Mouse (Mus musculus) 416B (cell line): Measurements from ENCODE around the gene Ubash3b.

Experiments used
- DNase-seq: peaks from one replicate; pipeline ENCODE4 v3.0.0; 2011; ENCODE audit warnings: low read depth

Ubash3b gene

DNA sequence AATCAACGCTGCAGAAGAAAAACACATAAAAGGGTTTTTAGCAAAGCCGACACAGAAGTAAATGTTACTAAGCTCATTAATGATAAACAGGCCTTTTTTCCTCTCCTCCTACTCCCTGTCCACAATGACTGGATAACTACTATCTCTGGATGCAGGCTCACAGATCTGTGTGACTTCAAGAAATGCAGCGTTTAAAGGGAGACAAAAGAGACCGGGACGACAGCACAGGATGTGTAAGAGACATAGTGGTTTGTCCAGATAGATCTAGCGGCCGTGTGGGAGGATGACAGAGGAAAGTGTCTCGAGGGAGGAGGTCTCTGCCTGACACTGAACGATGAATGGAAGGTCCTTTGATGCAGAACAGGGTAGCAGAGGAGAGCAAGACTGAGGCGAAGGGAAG, 5.4 kb upstream of the Ubash3b start:
- DNase-seq = no peak

DNA sequence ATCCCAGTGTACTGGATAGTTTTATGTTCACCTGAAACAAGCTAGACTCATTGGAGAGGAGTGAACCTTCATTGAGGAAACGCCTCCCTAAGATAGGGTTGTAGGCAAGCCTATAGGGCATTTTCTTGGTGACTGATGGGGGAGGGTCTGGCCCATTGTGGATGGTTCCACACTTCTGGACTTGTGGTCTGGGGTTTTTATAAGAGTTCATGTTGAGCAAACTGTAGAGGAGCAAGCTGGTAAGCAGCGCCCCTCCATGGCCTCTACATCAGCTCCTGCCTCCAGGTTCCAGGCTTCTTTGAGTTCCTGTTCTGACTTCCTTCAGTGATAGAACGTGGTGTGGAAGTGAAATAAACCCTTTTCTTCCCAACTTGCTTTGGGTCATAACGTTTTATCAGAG, 866 bp upstream of the Ubash3b start:
- DNase-seq = no peak

DNA sequence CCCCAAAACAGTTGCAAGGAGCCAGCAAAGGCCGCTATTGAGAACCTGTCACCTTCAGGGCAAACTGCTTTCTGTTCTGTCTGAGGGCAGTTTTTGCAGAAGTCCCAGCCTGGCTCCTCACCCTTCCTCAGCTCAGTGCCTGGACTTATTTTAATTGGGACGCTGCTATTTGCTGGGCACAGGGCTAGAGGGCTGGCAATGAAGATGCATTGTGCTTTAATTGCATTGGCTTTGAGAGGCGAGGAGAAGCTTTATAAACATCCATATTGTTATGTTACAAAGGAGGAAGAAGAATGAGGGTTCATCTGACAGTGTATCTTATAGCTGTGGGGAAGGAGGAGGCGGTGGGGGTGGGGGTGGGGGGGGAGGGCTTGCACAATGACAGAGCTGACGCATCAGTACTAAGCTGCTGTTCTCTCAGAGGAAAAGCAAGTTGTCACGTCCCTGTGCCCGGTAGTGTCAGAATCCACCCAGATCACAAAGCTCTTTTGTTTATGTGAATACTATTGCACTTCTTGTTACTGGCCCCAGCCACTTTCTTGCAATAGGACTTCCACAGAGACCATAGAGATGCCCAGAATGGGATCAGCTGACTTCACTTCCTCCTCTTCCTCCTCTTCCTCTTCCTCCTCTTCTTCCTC, 841 bp downstream of the Ubash3b start:
- DNase-seq = peak; percentile 58

DNA sequence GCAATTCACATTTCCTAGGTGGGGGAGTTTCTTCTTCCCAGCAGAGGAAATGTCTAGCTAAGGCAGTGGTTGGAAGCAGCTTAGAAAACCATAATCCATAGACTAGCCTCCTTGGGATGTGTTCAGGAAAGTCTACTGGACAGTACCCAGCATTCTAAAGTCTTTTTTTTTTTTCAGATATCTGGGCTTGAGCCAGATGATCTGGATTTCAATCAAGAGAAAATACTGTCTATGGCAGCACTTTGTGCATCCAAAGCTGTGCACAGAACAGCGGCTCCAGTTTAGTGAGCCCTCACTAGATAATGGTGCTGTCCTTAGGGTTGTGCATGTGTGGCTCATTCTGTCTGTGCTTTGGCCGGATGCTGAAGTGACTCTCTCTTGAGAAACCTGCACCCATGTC, 2.3 kb downstream of the Ubash3b start:
- DNase-seq = no peak

DNA sequence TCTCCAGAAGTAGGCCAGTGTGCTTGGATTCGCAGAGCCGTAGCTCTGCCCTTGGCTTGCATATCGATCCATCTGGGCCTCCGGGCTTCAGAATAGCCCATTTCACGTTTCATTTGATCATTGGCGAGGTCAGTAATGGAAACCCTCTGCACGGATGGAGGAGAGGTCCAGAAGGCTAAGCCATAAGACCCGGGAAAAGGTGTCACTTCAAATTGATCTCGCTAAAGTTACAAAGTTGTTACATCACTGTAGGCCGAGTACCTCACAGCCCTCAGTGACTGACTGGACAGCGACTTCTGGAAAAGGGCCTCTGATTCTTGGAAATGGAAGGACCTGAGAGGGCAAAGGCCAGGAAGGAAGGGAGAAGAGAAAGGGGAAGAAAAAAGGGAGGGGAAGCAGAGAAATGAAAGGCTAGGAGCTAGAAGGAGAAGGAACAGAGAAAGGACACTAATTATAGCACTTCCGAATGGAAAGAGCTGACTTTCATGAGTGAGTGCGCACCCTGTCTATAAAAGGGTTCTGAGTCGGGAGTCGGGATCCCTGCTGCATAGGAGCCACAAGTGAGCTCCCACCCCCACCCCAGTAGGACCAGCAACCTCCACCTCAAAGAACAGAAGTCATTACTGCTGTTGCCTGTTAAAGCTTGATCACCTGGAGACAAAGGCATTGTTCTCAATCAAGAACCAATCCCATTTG, 3.5 kb downstream of the Ubash3b start:
- DNase-seq = no peak

DNA sequence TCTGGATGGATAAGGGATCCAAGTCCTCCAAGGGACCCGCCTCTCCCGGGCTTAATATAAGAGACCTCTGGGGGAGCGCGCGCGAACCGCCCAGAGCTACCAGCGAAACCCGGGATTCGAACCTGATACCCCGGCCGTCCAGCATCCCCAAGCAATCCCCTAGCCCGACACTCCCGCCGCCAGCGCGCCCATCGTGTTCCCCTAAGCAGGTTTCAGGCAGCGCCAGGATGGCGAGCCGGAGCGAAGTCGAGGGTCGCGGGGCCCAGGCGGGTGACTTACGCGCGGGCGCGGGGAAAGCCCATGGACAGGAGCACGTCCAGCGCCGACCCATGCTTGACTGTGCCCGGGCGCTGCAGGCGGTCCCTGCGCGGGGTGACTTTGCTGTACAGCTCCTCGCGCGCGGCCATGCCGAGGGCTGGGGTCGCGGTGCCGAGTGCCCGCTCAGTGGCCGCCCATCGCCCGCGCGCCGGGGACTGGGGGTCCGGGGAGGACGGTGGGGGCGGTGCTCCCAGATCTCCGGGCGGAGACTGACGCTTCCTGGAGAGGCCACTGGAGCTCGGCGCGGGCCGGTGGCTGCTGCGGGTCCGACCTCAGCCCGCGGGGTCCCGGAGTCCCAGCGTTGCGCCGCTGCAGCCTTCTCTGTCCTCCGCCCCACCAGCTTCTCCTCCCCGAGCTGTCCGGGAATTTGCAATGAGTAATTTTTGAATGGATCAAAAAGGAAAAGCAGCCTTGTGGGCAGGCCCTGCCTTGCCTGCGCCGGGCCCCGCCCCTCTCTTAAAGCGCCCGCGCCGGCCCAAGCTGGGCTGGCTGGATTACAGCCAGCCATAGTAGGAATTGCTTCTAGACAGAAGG, 4.3 kb downstream of the Ubash3b start:
- DNase-seq = peak; percentile 81

DNA sequence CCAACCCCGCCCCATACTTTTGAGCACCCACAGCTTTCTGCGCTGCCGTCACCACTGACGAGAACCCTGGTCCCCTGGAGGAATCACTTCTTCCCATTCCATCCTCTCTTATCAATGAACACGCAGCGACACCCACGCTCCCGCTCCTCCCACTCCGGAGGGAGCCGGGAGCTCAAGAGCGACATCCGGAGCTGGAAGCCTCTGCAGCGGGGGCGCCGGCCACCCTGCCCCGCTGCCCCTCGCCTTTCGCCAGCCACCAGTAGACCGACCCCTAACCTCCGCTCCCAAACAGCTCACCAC, 4.8 kb downstream of the Ubash3b start:
- DNase-seq = no peak

DNA sequence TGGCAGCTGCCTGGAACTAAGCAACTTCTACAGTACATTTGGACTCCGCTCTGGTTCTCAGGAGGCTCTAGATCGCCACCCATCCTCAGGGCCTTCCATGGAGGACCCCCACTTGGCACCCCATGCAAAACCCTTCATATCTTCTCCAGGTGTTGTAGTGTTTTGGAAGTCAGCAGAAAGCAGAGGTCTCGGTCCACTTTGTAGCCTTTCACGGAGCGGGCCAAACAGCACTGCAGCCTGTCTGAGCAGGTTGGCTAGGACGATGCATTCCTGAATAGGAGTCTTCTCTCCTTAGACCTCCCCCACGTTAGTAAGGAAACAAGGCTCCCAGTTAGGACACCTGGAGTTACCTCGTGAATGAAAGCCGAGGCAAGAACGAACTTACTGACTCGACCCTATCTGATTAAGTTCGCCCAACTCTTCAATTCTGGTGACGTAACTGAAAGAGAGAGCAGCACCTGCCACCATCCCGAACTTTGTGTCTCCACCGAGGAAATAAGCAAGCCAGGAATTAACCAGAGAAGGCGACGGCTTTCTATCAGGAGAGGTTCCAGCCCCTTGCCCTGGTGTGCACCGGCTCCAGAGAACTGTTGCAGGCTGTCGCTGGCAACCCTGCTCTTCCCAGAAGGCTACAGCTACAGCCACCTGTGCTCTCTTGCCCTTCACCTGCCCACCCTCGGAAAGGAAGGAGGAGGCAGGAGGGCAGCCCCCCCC, 5.3 kb downstream of the Ubash3b start:
- DNase-seq = no peak

DNA sequence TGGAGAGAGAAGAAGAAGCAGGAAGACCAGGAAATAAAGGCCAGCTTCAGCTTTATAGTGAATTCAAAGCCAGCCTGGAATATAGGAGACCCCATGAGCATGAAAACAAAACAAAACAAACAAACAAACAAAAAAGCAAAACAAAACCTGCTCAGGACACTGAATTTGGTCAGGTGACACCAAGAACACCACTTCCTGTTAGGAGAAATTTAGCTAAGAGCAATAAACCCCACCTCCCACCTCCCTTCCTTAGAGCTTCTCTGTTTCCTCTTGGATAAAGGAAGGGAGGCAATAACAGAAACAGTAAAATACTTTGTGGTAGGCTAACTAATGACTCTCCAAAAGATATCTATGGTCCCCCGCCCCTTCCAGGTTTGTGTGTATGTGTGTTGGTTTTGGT, 7.5 kb downstream of the Ubash3b start:
- DNase-seq = peak; percentile 47

DNA sequence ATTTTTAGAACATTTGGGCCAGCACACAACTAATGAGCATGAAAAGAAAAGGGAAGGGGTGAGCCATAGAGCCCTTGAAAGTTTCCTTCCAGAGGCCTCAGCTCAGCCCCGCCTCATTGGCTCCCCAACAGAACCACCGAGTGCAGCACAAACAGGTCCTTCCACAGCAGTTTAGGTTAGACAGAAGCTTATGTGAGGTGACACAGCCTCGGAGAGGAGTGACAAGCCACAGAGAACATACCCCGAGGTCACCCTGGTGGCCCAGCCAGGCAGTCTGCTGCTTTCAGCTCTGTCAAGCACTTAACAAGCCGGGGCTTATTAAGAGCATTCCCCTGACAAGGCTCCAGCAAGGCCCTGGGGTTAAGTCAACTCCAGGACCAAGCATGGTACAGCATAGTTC, 8.4 kb downstream of the Ubash3b start:
- DNase-seq = peak; percentile 91

DNA sequence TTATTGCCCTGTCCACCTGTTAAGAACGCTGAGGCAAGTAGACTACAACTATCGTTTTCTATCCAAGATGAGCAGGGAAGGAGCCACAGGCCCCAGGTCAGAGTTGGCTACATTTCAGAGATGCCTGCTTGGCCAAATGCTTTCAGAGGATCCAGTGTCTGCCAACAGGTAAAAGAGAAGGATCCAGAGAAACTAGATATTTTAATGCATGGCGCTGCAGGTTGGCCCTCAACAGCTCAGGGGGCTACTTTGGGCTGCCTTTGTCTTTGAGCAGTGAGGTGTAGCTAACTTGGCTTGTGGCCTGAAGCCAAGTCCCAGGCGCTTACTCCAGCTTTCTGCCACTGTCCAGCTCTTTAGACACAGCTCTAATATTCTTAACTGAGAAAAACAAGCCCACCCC, 10.0 kb downstream of the Ubash3b start:
- no peak for DNase-seq

DNA sequence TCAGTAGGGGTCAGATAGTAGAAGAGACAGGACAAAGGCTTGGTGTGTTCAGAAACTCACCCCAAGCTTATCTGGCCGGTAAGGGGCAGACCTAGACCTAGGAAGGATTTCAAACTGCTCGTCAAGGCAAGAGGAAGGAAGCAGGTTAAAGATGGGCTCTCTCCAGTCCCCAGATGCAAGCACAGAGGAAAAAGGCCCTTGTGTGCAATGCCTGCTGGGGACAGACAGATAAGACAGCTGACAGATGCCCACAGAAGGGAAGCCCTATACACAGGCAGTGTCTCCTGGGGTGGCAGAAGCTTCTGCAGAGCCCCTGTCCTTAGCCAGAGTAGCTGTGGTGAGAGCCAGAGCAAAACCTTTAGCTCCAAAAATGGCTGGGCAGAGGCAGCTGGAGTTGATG, 11.6 kb downstream of the Ubash3b start:
- DNase-seq = peak; percentile 95

DNA sequence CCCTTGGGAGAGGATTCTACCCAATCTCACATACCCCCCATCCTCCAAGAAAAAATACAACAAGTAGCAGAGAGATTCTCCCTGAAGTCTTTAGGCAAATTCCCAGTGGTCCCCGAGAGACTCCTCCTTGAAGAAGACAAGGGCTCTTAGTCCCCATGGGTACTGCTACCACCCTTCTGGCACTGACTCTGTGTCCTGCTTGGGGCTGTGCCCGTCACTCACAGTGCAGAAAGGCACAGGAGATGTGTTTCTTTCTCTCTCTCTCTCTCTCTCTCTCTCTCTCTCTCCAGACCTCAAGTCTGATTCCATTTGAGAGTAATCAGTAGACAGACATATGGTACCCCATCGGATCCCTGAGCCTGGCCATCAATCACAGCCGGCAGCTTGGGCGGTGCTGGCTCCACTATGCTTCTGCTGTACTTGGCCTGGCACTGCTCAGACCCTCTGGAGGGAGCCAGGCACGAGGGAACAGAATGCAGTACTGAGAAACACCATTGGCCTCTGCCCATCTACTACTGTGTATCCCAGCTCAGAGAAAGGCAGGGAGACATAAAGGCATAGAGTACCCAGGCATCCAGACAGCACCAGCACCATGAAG, 12.3 kb downstream of the Ubash3b start:
- DNase-seq = no peak

DNA sequence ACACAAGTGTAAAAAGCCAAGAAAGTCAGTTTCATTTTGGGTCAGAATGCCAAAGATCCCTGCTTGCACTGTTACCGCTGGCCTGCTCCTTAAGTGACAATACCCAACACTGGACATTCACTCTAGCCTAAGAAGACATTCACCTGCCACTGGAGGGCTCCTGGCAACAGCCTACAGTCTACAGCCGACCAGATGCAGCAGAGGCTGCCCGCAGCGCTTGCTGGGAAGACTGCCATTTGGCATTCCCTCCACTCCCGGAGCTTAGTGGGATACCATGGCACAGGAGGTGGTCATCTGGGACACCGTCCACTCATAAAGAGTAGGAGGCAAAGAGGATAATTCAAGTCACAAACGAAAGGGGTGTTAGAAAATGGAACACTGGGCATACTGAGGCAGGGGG, 12.9 kb downstream of the Ubash3b start:
- DNase-seq = no peak

DNA sequence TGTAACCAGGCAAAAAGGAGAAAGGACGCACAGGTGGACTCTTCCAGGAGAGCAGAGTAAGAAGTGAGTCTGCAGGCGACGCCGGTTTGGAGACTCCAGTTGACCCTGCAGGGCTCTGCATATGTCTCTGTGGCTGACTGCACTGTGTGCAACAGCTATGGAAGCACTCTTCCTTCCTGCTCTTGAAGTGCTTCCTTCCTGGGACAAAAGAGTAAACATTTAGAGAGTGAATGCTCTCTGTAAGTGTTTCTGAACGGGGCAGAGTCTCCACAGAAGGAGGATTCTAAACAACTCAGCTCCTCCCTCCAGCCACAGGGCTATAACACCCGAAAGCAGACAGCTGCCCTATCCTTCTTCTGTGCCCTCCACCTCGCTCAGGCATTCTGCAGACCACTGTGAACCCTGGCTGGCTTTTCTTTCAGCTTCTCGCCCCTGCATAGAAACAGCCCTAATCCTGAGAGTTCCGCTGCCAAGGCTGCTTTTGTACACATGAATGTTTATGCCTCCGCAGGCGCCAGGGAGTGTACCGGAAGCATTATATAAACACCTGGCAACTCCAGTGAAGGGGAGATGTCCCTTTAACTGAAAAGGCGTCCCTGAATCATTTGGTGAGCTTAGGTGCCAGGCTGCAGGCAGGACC, 14.2 kb downstream of the Ubash3b start:
- DNase-seq = no peak

DNA sequence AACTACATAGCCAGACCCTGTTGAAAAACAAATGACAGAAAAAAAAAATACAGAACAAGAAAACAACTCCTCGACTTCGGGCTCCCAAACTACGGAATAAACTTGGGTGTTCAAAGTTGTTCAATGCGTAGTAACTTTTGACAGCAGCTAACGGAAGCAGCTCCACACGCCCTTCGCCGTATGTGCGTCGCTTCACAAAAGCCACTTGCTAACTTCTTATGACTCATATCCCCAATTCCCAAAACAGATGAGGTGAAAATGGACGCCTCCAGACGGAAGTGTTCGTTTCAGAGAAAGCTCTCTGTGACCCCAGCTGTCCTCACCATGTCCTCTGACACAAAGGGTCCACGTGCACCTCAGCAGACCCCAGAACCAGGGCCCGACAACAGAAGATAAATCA, 17.7 kb downstream of the Ubash3b start:
- no peak for DNase-seq

DNA sequence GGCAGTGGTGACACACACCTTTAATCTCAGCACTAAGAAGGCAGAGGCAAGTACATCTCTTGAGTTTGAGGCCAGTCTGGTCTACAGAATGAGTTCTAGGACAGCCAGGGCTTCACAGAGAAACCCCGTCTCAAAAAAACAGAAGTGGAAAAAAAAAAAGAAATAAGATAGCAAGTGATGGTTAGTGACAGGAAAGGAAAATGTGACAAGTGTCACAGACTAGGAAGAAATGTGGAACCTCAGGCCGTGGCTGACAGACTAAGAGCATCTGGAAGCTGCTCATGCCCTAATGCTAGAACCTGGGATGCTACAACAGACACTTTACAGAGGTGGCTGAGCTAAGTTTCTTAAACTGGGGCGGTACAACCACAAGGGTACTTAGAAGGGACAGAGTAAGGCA, 18.4 kb downstream of the Ubash3b start:
- DNase-seq = peak; percentile 56

DNA sequence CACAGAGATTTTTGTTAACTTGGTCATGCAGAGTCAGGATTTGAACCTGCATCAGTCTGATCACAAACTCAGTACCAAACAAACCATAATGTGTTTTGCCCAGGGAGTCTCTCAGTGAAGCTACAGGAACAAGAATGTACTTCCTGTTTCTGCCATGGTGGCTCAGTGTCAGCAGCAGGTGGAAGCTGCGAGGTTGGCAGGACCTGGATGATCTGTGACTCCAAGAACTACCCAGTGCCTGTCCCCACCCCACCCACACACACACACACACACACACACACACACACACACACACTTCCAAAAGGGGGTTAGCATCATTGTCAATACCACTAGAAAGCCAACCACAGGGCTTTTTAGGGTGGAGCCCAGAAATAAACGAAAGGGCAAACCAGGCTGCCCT, 20.5 kb downstream of the Ubash3b start:
- DNase-seq = peak; percentile 51

DNA sequence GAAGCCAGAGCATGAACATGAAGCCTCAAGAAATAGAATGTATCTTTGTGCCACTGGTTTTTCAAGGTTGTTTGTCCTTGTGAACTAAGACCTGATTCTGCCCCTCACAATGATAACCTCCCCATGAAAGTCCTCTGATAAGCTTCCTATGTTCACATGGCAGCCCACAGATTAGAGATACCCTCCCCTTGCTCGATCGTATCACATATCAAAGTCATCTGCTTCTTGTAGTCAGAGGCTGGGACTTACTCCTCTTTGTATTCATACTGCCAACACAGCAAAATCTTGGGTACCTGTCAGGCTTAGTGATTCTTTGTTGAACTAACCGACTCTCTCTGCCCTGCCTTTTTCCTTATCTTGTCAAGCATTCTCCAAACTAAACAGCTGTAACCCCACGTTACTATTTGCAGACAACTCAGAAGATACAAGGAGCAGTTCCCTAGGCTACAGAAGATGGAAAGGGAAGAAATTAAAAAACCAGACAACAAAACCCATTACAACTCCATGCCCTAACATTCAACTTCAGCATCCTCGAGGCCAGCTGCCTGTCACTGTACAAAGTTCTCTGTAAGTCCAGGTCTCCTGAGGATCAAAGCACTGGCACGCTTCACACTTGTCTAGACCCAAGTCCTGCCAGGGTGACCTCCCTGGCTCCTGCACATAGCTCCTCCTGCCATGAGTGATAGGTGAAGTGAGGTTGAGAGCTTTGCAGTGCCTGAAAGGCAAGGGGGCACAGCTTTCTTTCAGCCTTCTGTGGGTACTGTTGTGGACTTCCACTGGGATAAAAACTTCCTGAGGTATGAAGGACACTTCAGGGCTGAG, 22.3 kb downstream of the Ubash3b start:
- DNase-seq = peak; percentile 40

DNA sequence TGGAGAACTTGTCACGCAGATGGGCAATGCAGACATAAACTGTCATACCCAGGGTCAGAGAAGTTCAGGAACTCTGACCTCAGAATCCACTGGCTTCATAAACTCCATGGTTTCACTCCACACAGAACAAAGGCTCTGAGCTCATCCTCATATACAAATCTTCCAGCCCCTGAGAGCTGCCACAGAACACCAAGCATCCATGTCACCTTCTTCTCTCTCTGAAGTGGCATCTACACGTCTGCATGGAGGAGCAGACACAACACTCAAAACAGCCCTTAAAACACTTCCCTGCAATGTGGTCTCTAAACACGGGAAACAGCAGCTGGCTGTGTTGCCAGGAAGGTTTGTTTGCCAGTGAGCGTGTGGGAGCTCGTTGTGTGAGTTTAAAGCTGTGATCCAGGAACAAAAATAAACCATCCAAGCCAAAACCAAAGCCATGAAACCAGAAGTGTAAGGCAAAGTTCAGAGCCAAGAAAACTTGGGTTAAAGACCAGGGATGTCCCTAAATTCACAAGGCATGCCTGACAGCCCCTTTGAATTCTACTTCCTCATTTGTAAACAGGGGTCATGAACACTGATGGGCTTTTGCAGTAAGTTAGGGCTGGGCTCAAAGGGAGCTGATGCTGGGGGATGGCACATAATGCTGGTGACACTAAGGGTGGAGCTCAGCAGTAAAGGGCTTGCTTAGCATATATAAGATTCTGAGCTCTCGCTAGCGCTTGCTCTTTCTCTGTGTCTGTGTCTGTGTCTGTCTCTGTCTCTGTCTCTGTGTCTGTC, 24.6 kb downstream of the Ubash3b start:
- DNase-seq = peak; percentile 54
